Mouse (Mus musculus) CD4-positive, CD25-positive, alpha-beta regulatory T cell, adult 4 months (primary cell): ENCODE data around the gene Cnrip1. TPM values are rescaled to one million over a fixed set of nuclear protein-coding genes. Genes with fewer than 3 reads are reported as not detected.

Source experiments
- ATAC-seq: one replicate; pipeline ENCODE4 v1.8.0; 2017
- polyA plus RNA-seq, 2 experiments: library from polyadenylated mRNA; unstranded; fragments of 100-300 nt; shearing (Covaris generic); gene quantifications; one replicate each; pipeline ENCODE4 v1.2.1; 2017

The Cnrip1 gene
- polyA plus RNA-seq, 2 experiments from 2014 or later = 5.3 to 7.4 TPM

DNA sequence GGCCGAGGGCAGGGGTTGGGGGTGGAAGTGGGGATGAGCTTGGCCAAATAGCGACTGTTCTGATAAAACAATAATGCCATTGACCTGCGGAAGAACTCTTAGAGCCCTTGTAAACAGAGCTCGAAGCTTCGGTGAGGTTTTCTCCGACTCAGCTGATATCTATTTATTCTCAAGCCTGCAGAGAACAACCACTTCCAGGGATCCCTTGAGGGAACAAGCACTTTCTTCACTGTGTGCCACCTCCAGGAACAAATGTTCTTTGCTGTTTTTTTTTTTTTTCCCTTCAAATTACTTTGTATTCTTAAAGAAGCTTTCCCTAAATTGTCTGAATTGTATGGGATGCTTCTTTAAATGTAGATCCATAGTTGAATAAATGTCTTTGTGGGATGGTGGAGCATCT is 56.0 kb downstream of the Cnrip1 start:
- no peak for ATAC-seq

DNA sequence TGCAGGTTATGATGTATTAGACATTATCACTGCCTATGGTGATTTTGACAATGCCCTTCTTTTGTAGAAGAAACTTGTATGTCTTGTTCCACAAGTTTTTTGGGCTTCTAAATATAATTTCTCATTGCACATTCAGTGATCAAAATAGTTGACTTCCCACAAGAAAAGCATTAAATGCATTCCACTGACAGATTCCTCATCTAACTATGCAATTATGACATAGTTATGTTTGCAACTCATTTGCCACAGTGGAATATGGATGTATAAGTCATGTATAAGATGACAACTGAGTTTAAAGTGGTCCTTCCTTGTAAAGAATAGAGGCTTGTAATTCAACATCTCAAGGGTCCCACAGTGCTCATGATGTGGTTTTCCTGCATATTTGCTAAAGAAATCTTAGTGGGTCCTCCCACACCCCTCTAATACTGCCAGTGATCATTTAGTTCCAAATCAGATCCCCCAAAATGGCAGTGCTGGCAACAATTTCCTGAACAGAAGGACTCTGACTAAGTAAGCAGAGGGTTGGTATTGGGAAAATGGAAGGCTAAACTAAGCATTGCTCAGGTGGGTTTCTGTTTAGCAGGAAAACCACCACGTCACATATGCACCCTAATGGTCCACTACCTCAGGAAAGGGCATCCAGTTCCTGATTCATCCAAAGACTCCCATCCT is 61.2 kb downstream of the Cnrip1 start:
- no peak for ATAC-seq

- no peak for ATAC-seq
These were observed 75.0 kb downstream of the Cnrip1 start for GRCm38 (mm10) chr11:17126418-17126817.

Other genes with a start within 250 kb of the Cnrip1 start
- under 1 TPM in 1 of 2 experiments, not detected in 1; 0.38 TPM for gene Fbxo48, start 100.2 kb upstream of the Cnrip1 start, polyA plus RNA-seq
- gene Plek, start 795 bp downstream of the Cnrip1 start, polyA plus RNA-seq = 1 to 10 TPM; 3.9 to 6.3 TPM
- gene Ppp3r1, start 107.7 kb downstream of the Cnrip1 start, polyA plus RNA-seq = 10 to 100 TPM; 13.9 to 18.9 TPM
- gene Wdr92, start 130.5 kb downstream of the Cnrip1 start, polyA plus RNA-seq = 10 to 100 TPM; 24.7 to 29.2 TPM
- 10 to 100 TPM; 24.1 to 28.6 TPM for gene Pno1, start 160.0 kb downstream of the Cnrip1 start, polyA plus RNA-seq
- gene C1d, start 206.0 kb downstream of the Cnrip1 start, polyA plus RNA-seq = 10 to 100 TPM; 82.5 to 91.2 TPM